Mouse (Mus musculus): ENCODE data around the gene Igsf21. TPM values are rescaled to one million over a fixed set of nuclear protein-coding genes. Genes with fewer than 3 reads are reported as not detected.

Igsf21 gene
- total and polyA plus RNA-seq, 2 experiments, result not detected

DNA sequence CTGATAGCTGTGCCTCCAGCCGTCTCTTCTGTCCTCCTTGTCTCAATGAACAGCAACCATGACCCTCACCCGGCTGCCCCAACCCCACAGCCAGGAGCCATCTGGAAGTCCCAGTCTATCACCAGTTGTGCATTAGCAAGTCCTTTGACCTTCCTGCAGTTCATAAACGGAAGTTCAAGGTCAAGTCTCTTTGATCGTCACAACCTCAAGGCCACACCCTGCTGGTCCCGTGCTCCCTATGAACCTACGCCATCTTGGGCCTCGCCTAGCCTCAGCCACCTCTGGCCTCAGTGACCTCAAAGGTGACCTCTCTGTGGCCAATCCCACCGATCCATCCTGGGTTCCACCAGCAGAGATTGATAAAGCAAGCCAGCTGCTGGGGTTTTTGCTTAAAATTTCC, 96.9 kb downstream of the Igsf21 start:
- Histone ChIP-seq H3K36me3 (ENCODE audit: control insufficient read depth, insufficient read depth, low read length) (no peaks in the 10 kb centered on the region), H3K27me3 (ENCODE audit: control insufficient read depth, insufficient read depth, low read length) (no peaks in the 10 kb centered on the region), H3K4me1 (ENCODE audit: control insufficient read depth, insufficient read depth, low read length) (no peaks in the 10 kb centered on the region), H3K9ac (ENCODE audit: low read depth, low read length) (no peak overlapping the region), H3K27ac (replicated peaks; ENCODE audit: insufficient read depth, low read depth, low read length) (no peak overlapping the region), H3K4me3 (ENCODE audit: insufficient read depth, low read depth, low read length) (no peak overlapping the region), H3K79me2 (ENCODE audit: control insufficient read depth, insufficient read depth, low read length) (no peaks in the 10 kb centered on the region)
- TF ChIP-seq CTCF (IDR thresholded peaks at IDR 0.05; ENCODE audit: low read depth, low read length) (no peak), POLR2A (IDR thresholded peaks at IDR 0.05; ENCODE audit: extremely low read depth, insufficient read depth, low read length) (no peak)
- no peak for DNase-seq (ENCODE audit: extremely low read depth, low read depth, low spot score)
- WGBS, result 66% methylated on average over 8 of the region's 8 CpGs

- no peak overlapping the region for H3K9ac ChIP-seq (ENCODE audit: low read depth, low read length)
- TF ChIP-seq CTCF (IDR thresholded peaks at IDR 0.05; ENCODE audit: low read depth, low read length), result no peak
- TF ChIP-seq POLR2A (IDR thresholded peaks at IDR 0.05; ENCODE audit: extremely low read depth, insufficient read depth, low read length), result no peak
- no peaks in the 10 kb centered on the region for H3K79me2 ChIP-seq (ENCODE audit: control insufficient read depth, insufficient read depth, low read length)
- H3K36me3 ChIP-seq (ENCODE audit: control insufficient read depth, insufficient read depth, low read length), result no peaks in the 10 kb centered on the region
- WGBS, result 78% methylated on average over 20 of the region's 20 CpGs
- H3K4me3 ChIP-seq (ENCODE audit: insufficient read depth, low read depth, low read length), result no peak overlapping the region
- H3K4me1 ChIP-seq (ENCODE audit: control insufficient read depth, insufficient read depth, low read length), result no peaks in the 10 kb centered on the region
- no peak for DNase-seq (ENCODE audit: extremely low read depth, low read depth, low spot score)
- H3K27ac ChIP-seq (replicated peaks; ENCODE audit: insufficient read depth, low read depth, low read length), result no peak overlapping the region
- no peaks in the 10 kb centered on the region for H3K27me3 ChIP-seq (ENCODE audit: control insufficient read depth, insufficient read depth, low read length)
Observed at GRCm38 (mm10) chr4:140147857-140148695, 98.5 kb downstream of the Igsf21 start.

GRCm38 (mm10) chr4:140147079-140147840, 99.3 kb downstream of the Igsf21 start:
- Histone ChIP-seq H3K4me1 (ENCODE audit: control insufficient read depth, insufficient read depth, low read length) (no peaks in the 10 kb centered on the region), H3K36me3 (ENCODE audit: control insufficient read depth, insufficient read depth, low read length) (no peaks in the 10 kb centered on the region)

GRCm38 (mm10) chr4:140143884-140144525, 102.6 kb downstream of the Igsf21 start:
- H3K9ac ChIP-seq (ENCODE audit: low read depth, low read length), result no peak overlapping the region
- no peak for DNase-seq (ENCODE audit: extremely low read depth, low read depth, low spot score)
- H3K36me3 ChIP-seq (ENCODE audit: control insufficient read depth, insufficient read depth, low read length), result no peaks in the 10 kb centered on the region
- no peaks in the 10 kb centered on the region for H3K4me1 ChIP-seq (ENCODE audit: control insufficient read depth, insufficient read depth, low read length)
- H3K4me3 ChIP-seq (ENCODE audit: insufficient read depth, low read depth, low read length), result no peak overlapping the region
- H3K27ac ChIP-seq (replicated peaks; ENCODE audit: insufficient read depth, low read depth, low read length), result no peak overlapping the region
- 85% methylated on average over 10 of the region's 10 CpGs for WGBS
- TF ChIP-seq CTCF (IDR thresholded peaks at IDR 0.05; ENCODE audit: low read depth, low read length), result peak; percentile 39; the same call in 1 of the 2 replicates
- TF ChIP-seq POLR2A (IDR thresholded peaks at IDR 0.05; ENCODE audit: extremely low read depth, insufficient read depth, low read length), result no peak
- no peaks in the 10 kb centered on the region for H3K27me3 ChIP-seq (ENCODE audit: control insufficient read depth, insufficient read depth, low read length)
- no peaks in the 10 kb centered on the region for H3K79me2 ChIP-seq (ENCODE audit: control insufficient read depth, insufficient read depth, low read length)

More at GRCm38 (mm10) chr4:140147079-140147840, 99.3 kb downstream of the Igsf21 start:
- 69% methylated on average over 15 of the region's 15 CpGs for WGBS
- Histone ChIP-seq H3K9ac (ENCODE audit: low read depth, low read length) (no peak overlapping the region), H3K27ac (replicated peaks; ENCODE audit: insufficient read depth, low read depth, low read length) (no peak overlapping the region), H3K79me2 (ENCODE audit: control insufficient read depth, insufficient read depth, low read length) (no peaks in the 10 kb centered on the region), H3K27me3 (ENCODE audit: control insufficient read depth, insufficient read depth, low read length) (no peaks in the 10 kb centered on the region), H3K4me3 (ENCODE audit: insufficient read depth, low read depth, low read length) (no peak overlapping the region)
- TF ChIP-seq CTCF (IDR thresholded peaks at IDR 0.05; ENCODE audit: low read depth, low read length) (no peak), POLR2A (IDR thresholded peaks at IDR 0.05; ENCODE audit: extremely low read depth, insufficient read depth, low read length) (no peak)
- DNase-seq (ENCODE audit: extremely low read depth, low read depth, low spot score), result no peak

DNA sequence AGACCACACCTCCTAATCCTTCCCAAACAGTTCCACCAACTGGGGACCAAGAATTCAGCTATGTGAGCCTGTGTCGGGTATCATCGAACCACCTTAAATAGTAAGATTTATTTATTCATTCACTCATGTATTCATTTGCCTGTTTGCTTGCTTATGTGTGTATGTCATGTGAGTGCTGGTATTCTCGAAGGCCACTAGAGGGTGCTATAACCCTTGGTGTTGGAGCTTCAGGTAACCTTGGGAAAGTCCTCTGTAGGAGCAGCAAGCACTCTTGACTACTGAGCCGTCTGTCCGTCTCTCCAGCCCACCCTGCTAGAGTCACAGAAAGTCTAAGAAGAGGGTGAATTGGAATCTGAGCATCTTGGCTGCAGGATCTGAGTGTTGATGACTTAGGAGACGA, 103.4 kb downstream of the Igsf21 start:
- H3K4me3 ChIP-seq (ENCODE audit: insufficient read depth, low read depth, low read length), result no peak overlapping the region
- H3K79me2 ChIP-seq (ENCODE audit: control insufficient read depth, insufficient read depth, low read length), result no peaks in the 10 kb centered on the region
- TF ChIP-seq CTCF (IDR thresholded peaks at IDR 0.05; ENCODE audit: low read depth, low read length), result no peak
- no peak for TF ChIP-seq POLR2A (IDR thresholded peaks at IDR 0.05; ENCODE audit: extremely low read depth, insufficient read depth, low read length)
- DNase-seq (ENCODE audit: extremely low read depth, low read depth, low spot score), result no peak
- no peaks in the 10 kb centered on the region for H3K4me1 ChIP-seq (ENCODE audit: control insufficient read depth, insufficient read depth, low read length)
- H3K9ac ChIP-seq (ENCODE audit: low read depth, low read length), result no peak overlapping the region
- WGBS, result 91% methylated on average over 6 of the region's 6 CpGs
- no peaks in the 10 kb centered on the region for H3K36me3 ChIP-seq (ENCODE audit: control insufficient read depth, insufficient read depth, low read length)
- H3K27me3 ChIP-seq (ENCODE audit: control insufficient read depth, insufficient read depth, low read length), result no peaks in the 10 kb centered on the region
- H3K27ac ChIP-seq (replicated peaks; ENCODE audit: insufficient read depth, low read depth, low read length), result no peak overlapping the region
